Mouse (Mus musculus) MEL (cell line): ENCODE measurements around the gene Maoa. TPM values are rescaled to one million over a fixed set of nuclear protein-coding genes. Genes with fewer than 3 reads are reported as not detected.

Source experiments
- DNase-seq: peaks from one replicate; pipeline ENCODE4 v3.0.0; 2011; ENCODE audit warnings: low read depth, low spot score
- H3K27ac ChIP-seq: 2 replicates; pipeline ENCODE4 v1.5.1; 2012; ENCODE audit warnings: low read depth, mild to moderate bottlenecking, control low read depth, low read length, moderate library complexity; ENCODE audit not compliant: control insufficient read depth
- H3K27me3 ChIP-seq, 2 experiments: fragments of 150-350 bp in 1 of 2; sonication (generic) in 1 of 2; 2 replicates each; pipeline ENCODE4 v1.6.1; 2012; ENCODE audit warnings: low read length in 2 of 2, mild to moderate bottlenecking in 2 of 2, improper control_type of control experiment in 1 of 2, moderate library complexity in 1 of 2; ENCODE audit not compliant: insufficient read depth in 2 of 2, control insufficient read depth in 1 of 2
- H3K36me3 ChIP-seq, 2 experiments: 2 replicates each; pipeline ENCODE4 v1.6.1; 2012 to 2014; ENCODE audit warnings: low read length in 2 of 2, improper control_type of control experiment in 1 of 2, inconsistent platforms in 1 of 2, mild to moderate bottlenecking in 1 of 2; ENCODE audit not compliant: insufficient read depth in 2 of 2, control insufficient read depth in 1 of 2
- H3K4me1 ChIP-seq, 2 experiments: fragments of 150-350 bp in 1 of 2; sonication (generic) in 1 of 2; 2 replicates each; pipeline ENCODE4 v1.6.1; 2012; ENCODE audit warnings: low read length in 2 of 2, improper control_type of control experiment in 1 of 2, mild to moderate bottlenecking in 1 of 2; ENCODE audit not compliant: insufficient read depth in 2 of 2, control insufficient read depth in 1 of 2
- H3K4me3 ChIP-seq, 2 experiments: fragments of 150-350 bp in 1 of 2; sonication (generic) in 1 of 2; 2 replicates each; pipeline ENCODE4 v1.5.1; 2012; ENCODE audit warnings: low read depth in 2 of 2, low read length in 2 of 2, mild to moderate bottlenecking in 2 of 2, moderate library complexity in 2 of 2, control low read depth in 1 of 2, improper control_type of control experiment in 1 of 2; ENCODE audit not compliant: control insufficient read depth in 1 of 2, insufficient read depth in 1 of 2
- H3K79me2 ChIP-seq: 2 replicates; pipeline ENCODE4 v1.6.1; 2012; ENCODE audit warnings: mild to moderate bottlenecking, low read length, moderate library complexity; ENCODE audit not compliant: control insufficient read depth, poor library complexity, insufficient read depth
- H3K9ac ChIP-seq: 2 replicates; pipeline ENCODE4 v1.6.1; 2012; ENCODE audit warnings: low read depth, mild to moderate bottlenecking, control low read depth, low read length, moderate library complexity; ENCODE audit not compliant: control insufficient read depth, poor library complexity, severe bottlenecking
- H3K9me3 ChIP-seq: fragments of 150-350 bp; sonication (generic); replicated peaks from 2 replicates; pipeline ENCODE4 v1.6.1; 2012; ENCODE audit warnings: mild to moderate bottlenecking, low read length, improper control_type of control experiment, moderate library complexity; ENCODE audit not compliant: insufficient read depth
- BHLHE40 ChIP-seq: IDR thresholded peaks from 2 replicates; pipeline ENCODE4 v1.6.1; 2012; ENCODE audit warnings: low read depth, mild to moderate bottlenecking, inconsistent platforms, low read length, improper control_type of control experiment, borderline replicate concordance
- CTCF ChIP-seq, 3 experiments: IDR thresholded peaks in 2 of 3; conservative IDR thresholded peaks in 1 of 3; 2 replicates each; pipeline ENCODE4 v1.5.1; 2011 to 2012; ENCODE audit warnings: low read length in 3 of 3, low read depth in 2 of 3, mild to moderate bottlenecking in 2 of 3, improper control_type of control experiment in 1 of 3, inconsistent platforms in 1 of 3, mixed read lengths in 1 of 3, moderate library complexity in 1 of 3; ENCODE audit not compliant: control insufficient read depth in 1 of 3, insufficient read depth in 1 of 3, poor library complexity in 1 of 3, severe bottlenecking in 1 of 3
- E2F4 ChIP-seq: IDR thresholded peaks from 2 replicates; pipeline ENCODE4 v1.6.1; 2011; ENCODE audit warnings: low read depth, low read length, improper control_type of control experiment, borderline replicate concordance
- EP300 ChIP-seq, 2 experiments: IDR thresholded peaks; 2 replicates each; pipeline ENCODE4 v1.6.1; 2011; ENCODE audit warnings: improper control_type of control experiment in 2 of 2, low read length in 2 of 2, low read depth in 1 of 2, mild to moderate bottlenecking in 1 of 2
- ETS1 ChIP-seq: IDR thresholded peaks from 2 replicates; pipeline ENCODE4 v1.6.1; 2012; ENCODE audit warnings: low read depth, mild to moderate bottlenecking, inconsistent platforms, low read length, improper control_type of control experiment, moderate library complexity
- GABPA ChIP-seq: IDR thresholded peaks from 2 replicates; pipeline ENCODE4 v1.6.1; 2012; ENCODE audit warnings: low read depth, mild to moderate bottlenecking, inconsistent platforms, low read length, improper control_type of control experiment, moderate library complexity
- GATA1 ChIP-seq: IDR thresholded peaks from 2 replicates; pipeline ENCODE4 v1.6.1; 2011; ENCODE audit warnings: low read depth, low read length, improper control_type of control experiment
- MAFK ChIP-seq: IDR thresholded peaks from 2 replicates; pipeline ENCODE4 v1.6.1; 2011; ENCODE audit warnings: low read depth, mild to moderate bottlenecking, low read length, improper control_type of control experiment, borderline replicate concordance
- MEF2A ChIP-seq: IDR thresholded peaks from 2 replicates; pipeline ENCODE4 v1.6.1; 2014; ENCODE audit warnings: low read depth, mild to moderate bottlenecking, inconsistent platforms, low read length, improper control_type of control experiment; ENCODE audit not compliant: poor library complexity, insufficient replicate concordance, severe bottlenecking; ENCODE audit errors: extremely low read depth
- MXI1 ChIP-seq: IDR thresholded peaks from 2 replicates; pipeline ENCODE4 v1.6.1; 2011; ENCODE audit warnings: mild to moderate bottlenecking, low read depth, low read length, improper control_type of control experiment
- MYB ChIP-seq: IDR thresholded peaks from 2 replicates; pipeline ENCODE4 v1.6.1; 2011; ENCODE audit warnings: mild to moderate bottlenecking, low read depth, low read length, improper control_type of control experiment
- MYC ChIP-seq: IDR thresholded peaks from 2 replicates; pipeline ENCODE4 v1.6.1; 2011; ENCODE audit warnings: low read depth, mild to moderate bottlenecking, low read length, improper control_type of control experiment, moderate library complexity
- NELFE ChIP-seq: IDR thresholded peaks from 2 replicates; pipeline ENCODE4 v1.6.1; 2011; ENCODE audit warnings: low read depth, low read length, improper control_type of control experiment
- POLR2AphosphoS5 ChIP-seq: IDR thresholded peaks from 2 replicates; pipeline ENCODE4 v1.6.1; 2012; ENCODE audit warnings: low read depth, borderline replicate concordance, mild to moderate bottlenecking, inconsistent platforms, low read length, moderate library complexity, mixed read lengths
- RAD21 ChIP-seq: IDR thresholded peaks from 2 replicates; pipeline ENCODE4 v1.6.1; 2011; ENCODE audit warnings: mild to moderate bottlenecking, low read depth, low read length, improper control_type of control experiment
- RCOR1 ChIP-seq: IDR thresholded peaks from 2 replicates; pipeline ENCODE4 v1.6.1; 2012; ENCODE audit warnings: low read depth, mild to moderate bottlenecking, inconsistent platforms, low read length, improper control_type of control experiment
- TCF12 ChIP-seq: IDR thresholded peaks from 2 replicates; pipeline ENCODE4 v1.6.1; 2014; ENCODE audit warnings: low read depth, mild to moderate bottlenecking, inconsistent platforms, low read length, improper control_type of control experiment, moderate library complexity
- UBTF ChIP-seq: IDR thresholded peaks from 2 replicates; pipeline ENCODE4 v1.6.1; 2012; ENCODE audit warnings: low read depth, mild to moderate bottlenecking, inconsistent platforms, low read length, improper control_type of control experiment, moderate library complexity, borderline replicate concordance; ENCODE audit not compliant: insufficient read depth
- USF1 ChIP-seq: IDR thresholded peaks from 2 replicates; pipeline ENCODE4 v1.6.1; 2014; ENCODE audit warnings: low read depth, mild to moderate bottlenecking, inconsistent platforms, low read length, improper control_type of control experiment, moderate library complexity
- ZC3H11A ChIP-seq: IDR thresholded peaks from 2 replicates; pipeline ENCODE4 v1.6.1; 2012; ENCODE audit warnings: low read depth, mild to moderate bottlenecking, inconsistent platforms, low read length, improper control_type of control experiment
- ZMIZ1 ChIP-seq: IDR thresholded peaks from 2 replicates; pipeline ENCODE4 v1.6.1; 2012; ENCODE audit warnings: low read depth, mild to moderate bottlenecking, inconsistent platforms, low read length, improper control_type of control experiment, moderate library complexity
- ZNF384 ChIP-seq: IDR thresholded peaks from 2 replicates; pipeline ENCODE4 v1.6.1; 2012; ENCODE audit warnings: low read depth, mild to moderate bottlenecking, inconsistent platforms, low read length, improper control_type of control experiment
- polyA plus RNA-seq, 2 experiments: library from polyadenylated mRNA; stranded (reverse) in 1 of 2; unstranded in 1 of 2; fragments of >175 nt in 1 of 2; fragments of >200 nt in 1 of 2; gene quantifications; 2 replicates each; pipeline versions ENCODE4 v1.2.1 to v1.2.4; 2012; ENCODE audit warnings: low replicate concordance in 2 of 2, low read depth in 1 of 2; ENCODE audit not compliant: insufficient read length in 2 of 2, insufficient read depth in 1 of 2, missing spikeins in 1 of 2
- total RNA-seq: library from RNA; depleted of rRNA; stranded (reverse); fragments of 300-350 nt; gene quantifications from 2 replicates; pipeline ENCODE4 v1.2.3, GENCODE M21; 2012; rRNA removed

The Maoa gene
- not detected in 2 replicates for total RNA-seq
- polyA plus RNA-seq = not detected

DNA sequence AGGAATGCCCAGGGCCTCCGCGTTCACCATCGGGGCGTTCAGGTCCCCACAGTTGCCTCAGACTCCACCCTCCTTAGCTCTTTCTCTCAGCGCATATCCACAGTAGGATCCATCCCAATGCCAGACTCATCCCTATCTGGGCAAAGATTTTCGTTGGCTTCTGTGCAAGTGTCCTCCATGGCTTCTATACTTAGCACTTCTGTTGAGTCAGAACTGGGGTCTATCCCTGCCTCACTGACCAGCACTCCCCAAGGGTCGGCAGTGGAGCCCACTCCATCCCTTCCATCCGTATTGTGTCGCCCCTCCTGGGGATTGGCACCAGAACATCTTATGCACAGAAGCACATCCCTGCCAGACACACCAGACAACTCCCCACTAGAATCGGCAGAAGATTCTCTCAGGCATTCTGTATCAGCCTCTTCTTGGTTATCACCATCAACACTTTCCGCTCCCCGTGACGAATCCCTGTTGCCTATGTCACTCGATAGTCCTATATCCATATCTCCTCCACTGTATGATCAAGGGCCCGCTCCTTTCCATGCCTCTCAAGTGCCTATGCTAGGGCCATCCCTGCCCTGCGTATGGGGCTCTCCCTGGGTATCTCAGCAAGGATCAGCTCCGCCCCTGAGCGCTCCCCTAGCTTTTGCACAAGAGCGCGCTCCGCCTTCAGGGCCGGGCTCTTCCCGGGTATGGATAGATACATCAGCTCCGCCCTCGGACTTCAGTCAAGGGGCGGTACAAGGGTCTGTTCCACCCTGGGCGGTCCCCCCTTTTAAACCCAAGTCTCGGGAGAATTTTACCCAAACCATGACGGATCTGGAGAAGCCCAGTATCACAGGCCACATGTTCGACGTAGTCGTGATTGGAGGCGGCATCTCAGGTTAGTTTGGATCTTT is at the start of gene Maoa:
Gene Maoa, plus strand, starts transcription at position 665 of the 896 bp plus-strand sequence.
- Histone ChIP-seq H3K36me3 (no peaks in the 10 kb centered on the region), H3K4me3 (no peak within 1 kb of the TSS)

DNA sequence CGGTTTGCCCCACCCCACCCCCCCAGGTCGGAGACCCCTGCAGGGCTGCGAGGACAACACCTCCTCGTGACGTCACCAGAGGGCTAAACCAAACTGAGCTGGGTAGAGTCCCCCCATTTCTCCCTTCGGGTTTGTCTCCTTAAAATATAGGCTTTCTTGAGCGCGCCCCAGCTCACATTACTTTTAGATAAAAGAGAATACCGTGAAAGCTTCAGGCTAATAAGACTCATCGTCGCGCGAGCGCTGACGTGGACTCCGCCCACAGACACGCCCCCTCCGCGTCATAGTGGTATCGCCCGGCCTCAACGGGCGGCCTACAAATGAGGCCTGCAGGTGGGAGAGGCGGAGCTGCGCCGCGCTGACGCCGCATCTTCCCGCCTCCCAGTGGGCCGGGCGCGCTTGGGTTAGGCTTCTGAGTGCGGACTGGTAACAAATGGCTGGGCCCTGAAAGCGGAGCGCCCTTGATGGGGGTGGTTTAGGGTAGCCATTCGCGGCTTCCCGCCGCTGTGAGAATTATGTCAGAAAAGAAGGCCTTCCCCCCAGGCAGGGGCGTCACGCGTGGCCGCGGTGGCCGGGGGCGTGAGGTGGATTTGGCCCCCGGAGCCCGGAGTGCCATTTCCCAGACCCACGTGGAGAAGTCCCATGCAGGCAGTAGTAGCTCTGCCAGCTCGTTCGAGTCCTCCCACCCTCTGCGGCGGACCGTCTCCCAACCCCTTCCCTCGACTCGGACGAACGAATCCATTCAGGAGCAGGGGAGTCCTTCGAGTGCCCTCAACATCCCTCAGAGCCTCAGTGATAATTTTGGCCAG is 1.1 kb upstream of the Maoa start:
- H3K9me3 ChIP-seq = no peaks in the 10 kb centered on the region
- no peaks in the 10 kb centered on the region for H3K36me3 ChIP-seq
- H3K4me1 ChIP-seq = no peaks in the 10 kb centered on the region
- H3K27me3 ChIP-seq = no peaks in the 10 kb centered on the region
- H3K9ac ChIP-seq = no peak overlapping the region
- TF ChIP-seq MYC = no peak
- TF ChIP-seq CTCF (IDR thresholded peaks at IDR 0.05 in 2 of 3, conservative IDR thresholded peaks at IDR 0.05 in 1 of 3; ENCODE audit: control insufficient read depth in 1 of 3, insufficient read depth in 1 of 3, low read depth in 2 of 3, low read length in 3 of 3, poor library complexity in 1 of 3, severe bottlenecking in 1 of 3) = no peak
- TF ChIP-seq BHLHE40 = no peak
- no peak for TF ChIP-seq ETS1
- TF ChIP-seq RAD21 = no peak
- TF ChIP-seq POLR2AphosphoS5 = no peak
- no peak for TF ChIP-seq MYB
- no peak for TF ChIP-seq TCF12
- TF ChIP-seq GATA1 = no peak
- TF ChIP-seq ZMIZ1 = no peak
- no peak for TF ChIP-seq ZNF384
- TF ChIP-seq GABPA = no peak
- no peak for TF ChIP-seq ZC3H11A
- TF ChIP-seq RCOR1 = no peak
- TF ChIP-seq, all 39 proteins: peak for 0
- no peak for DNase-seq
- Histone ChIP-seq H3K27ac (no peak overlapping the region), H3K4me3 (no peak overlapping the region), H3K79me2 (no peaks in the 10 kb centered on the region)

More for the DNA sequence above, at the start of gene Maoa:
- DNase-seq = no peak
- Histone ChIP-seq H3K27ac (no peak within 1 kb of the TSS), H3K27me3 (no peaks in the 10 kb centered on the region), H3K9ac (no peak within 1 kb of the TSS), H3K79me2 (no peaks in the 10 kb centered on the region), H3K9me3 (no peaks in the 10 kb centered on the region), H3K4me1 (no peaks in the 10 kb centered on the region)
- TF ChIP-seq E2F4 (no peak), POLR2AphosphoS5 (no peak), EP300 (IDR thresholded peaks at IDR 0.05; ENCODE audit: low read depth in 1 of 2, low read length in 2 of 2) (no peak), ZMIZ1 (no peak), UBTF (no peak), MXI1 (no peak), RCOR1 (no peak), NELFE (no peak), USF1 (no peak), MAFK (no peak), MEF2A (no peak)
